Mouse (Mus musculus): ENCODE results near the gene Dnajc4.

Gene Dnajc4

GRCm38 (mm10) chr19:6975537-6976521 is 16.5 kb downstream of the Dnajc4 start, which contains the start of gene Plcb3:
Plcb3 (minus strand) TSS chr19:6976470.
- peak in 1 of 2 experiments; percentile 54 for DNase-seq (ENCODE audit: low spot score in 2 of 2)

GRCm38 (mm10) chr19:6974211-6975205 is 17.9 kb downstream of the Dnajc4 start, which contains the start of gene Ppp1r14b:
Ppp1r14b (plus strand) TSS chr19:6974968.
- DNase-seq (ENCODE audit: low spot score in 2 of 2) = peak; percentile 78 to 88

- no peak for DNase-seq (ENCODE audit: low spot score in 2 of 2)
Measured at GRCm38 (mm10) chr19:6973581-6974190, 18.7 kb downstream of the Dnajc4 start.

- no peak for DNase-seq (ENCODE audit: low spot score in 2 of 2)
Measured at GRCm38 (mm10) chr19:6972247-6972917, 20.0 kb downstream of the Dnajc4 start.

- no peak for DNase-seq (ENCODE audit: low spot score in 2 of 2)
Measured at GRCm38 (mm10) chr19:6971644-6972043, 20.7 kb downstream of the Dnajc4 start.

- no peak for DNase-seq (ENCODE audit: low spot score in 2 of 2)
Measured at GRCm38 (mm10) chr19:6970460-6971085, 21.8 kb downstream of the Dnajc4 start.

- DNase-seq (ENCODE audit: low spot score in 2 of 2) = peak; percentile 66 to 68
Measured at GRCm38 (mm10) chr19:6969665-6970381, 22.5 kb downstream of the Dnajc4 start.

- DNase-seq (ENCODE audit: low spot score in 2 of 2) = no peak
Measured at GRCm38 (mm10) chr19:6969291-6969664, 23.1 kb downstream of the Dnajc4 start.

GRCm38 (mm10) chr19:6968491-6969271 is 23.7 kb downstream of the Dnajc4 start:
- no peak for DNase-seq (ENCODE audit: low spot score in 2 of 2)

GRCm38 (mm10) chr19:6956461-6956860 is 35.9 kb downstream of the Dnajc4 start:
- DNase-seq (ENCODE audit: low spot score in 2 of 2) = no peak

GRCm38 (mm10) chr19:6955424-6955823 is 36.9 kb downstream of the Dnajc4 start:
- DNase-seq (ENCODE audit: low spot score in 2 of 2) = no peak

- DNase-seq (ENCODE audit: low spot score in 2 of 2) = peak in 1 of 2 experiments; percentile 32
Measured at GRCm38 (mm10) chr19:6954046-6954445, 38.3 kb downstream of the Dnajc4 start.

- DNase-seq (ENCODE audit: low spot score in 2 of 2) = peak; percentile 60 to 79
Measured at GRCm38 (mm10) chr19:6952712-6953037, 39.7 kb downstream of the Dnajc4 start.

- peak; percentile 78 to 79 for DNase-seq (ENCODE audit: low spot score in 2 of 2)
Measured at GRCm38 (mm10) chr19:6951994-6952711, 40.2 kb downstream of the Dnajc4 start.

GRCm38 (mm10) chr19:6951381-6951968 is 40.9 kb downstream of the Dnajc4 start:
- DNase-seq (ENCODE audit: low spot score in 2 of 2) = peak; percentile 88 to 95

- peak; percentile 41 to 66 for DNase-seq (ENCODE audit: low spot score in 2 of 2)
Measured at GRCm38 (mm10) chr19:6950613-6951153, 41.7 kb downstream of the Dnajc4 start.

- DNase-seq (ENCODE audit: low spot score in 2 of 2) = no peak
Measured at GRCm38 (mm10) chr19:6949951-6950350, 42.4 kb downstream of the Dnajc4 start.

GRCm38 (mm10) chr19:6949532-6949931 is 42.8 kb downstream of the Dnajc4 start:
- no peak for DNase-seq (ENCODE audit: low spot score in 2 of 2)

Measured in urinary bladder, adult 18-20 months (tissue).